Mouse (Mus musculus) lung, postnatal 25 days (tissue): ENCODE results near the gene Lmo3.

ENCODE experiments used
- DNase-seq: peaks from one replicate; pipeline ENCODE4 v3.0.0; 2022; ENCODE audit warnings: low spot score

Gene Lmo3

DNA sequence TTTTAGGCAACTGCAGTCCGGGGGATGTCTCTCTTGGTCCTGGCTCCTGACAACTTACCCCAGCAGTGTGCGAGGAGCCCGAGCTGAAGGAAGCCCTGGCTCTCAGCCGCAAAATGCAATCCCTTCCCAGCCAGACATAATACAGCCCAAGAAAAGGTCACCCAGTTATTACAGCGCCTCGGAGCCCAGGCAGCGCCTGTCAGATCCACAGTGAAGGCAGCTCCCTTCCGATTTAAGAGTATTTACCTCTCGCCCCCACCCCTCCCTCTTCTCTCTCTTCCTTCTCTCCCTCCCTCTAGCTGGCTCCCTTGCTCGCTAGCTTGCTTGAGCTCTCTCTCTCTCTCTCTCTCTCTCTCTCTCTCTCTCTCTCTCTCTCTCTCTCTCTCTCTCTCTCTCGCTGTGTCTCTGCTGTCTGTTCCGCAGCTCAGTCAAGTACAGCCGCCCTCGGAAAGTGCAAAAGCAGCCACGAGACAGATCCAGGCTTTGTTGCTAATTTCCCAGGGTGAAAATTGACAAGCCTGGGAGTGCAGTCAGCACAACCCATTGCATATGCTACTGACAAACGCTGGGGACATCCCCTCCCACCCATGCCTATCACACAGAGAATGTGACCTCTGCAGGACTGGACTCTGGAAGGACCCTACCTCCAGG, 159.0 kb downstream of the Lmo3 start:
- DNase-seq = no peak

DNA sequence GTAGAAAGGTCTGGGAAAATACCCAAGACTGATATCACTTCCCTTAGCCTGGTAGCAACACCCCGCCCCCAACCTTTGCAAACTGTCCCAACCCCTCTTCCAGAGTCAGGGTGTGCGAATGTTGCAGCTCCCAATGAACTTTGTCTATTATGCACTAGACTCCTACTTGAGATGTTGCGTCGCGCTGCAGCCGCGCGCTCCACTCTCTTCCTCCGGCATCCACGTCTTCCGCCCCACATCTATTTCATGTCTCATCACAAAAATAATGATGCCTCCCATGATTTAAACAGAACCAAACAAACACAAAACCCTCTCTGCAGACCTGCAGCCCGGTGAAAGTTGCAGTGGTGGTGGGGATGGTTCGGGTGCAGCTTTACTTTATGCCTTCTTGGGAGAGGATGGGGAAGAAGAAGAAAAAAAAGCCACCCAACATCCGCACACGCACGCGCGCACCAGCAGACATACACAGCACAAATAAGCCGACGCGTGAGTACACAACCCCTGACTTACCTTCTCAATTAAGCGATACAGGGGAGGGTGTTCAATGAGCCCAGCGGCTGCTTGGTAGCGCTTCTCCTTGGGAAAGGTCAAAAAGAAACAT, 159.7 kb downstream of the Lmo3 start:
- DNase-seq = no peak

DNA sequence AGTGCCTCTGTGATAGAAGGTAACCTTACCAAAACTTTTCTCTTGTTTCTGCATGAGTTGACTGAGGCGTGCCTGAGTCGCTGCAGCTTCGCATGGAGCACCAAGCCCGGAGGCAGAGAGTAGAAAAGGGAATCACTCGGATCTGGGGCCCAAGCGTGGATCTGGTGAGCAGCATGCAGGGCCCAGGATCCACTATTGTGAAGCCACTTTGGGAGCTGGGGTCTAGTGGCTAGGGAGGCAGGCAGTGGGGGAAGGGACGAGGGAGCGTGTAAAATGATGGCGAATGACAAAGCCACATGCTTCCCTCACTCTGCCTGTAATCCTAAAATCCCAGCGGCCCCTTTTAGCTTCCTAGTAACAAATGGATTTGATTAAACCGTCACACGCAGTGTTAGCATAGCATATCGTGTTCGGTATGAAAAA, 160.6 kb downstream of the Lmo3 start:
- no peak for DNase-seq

DNA sequence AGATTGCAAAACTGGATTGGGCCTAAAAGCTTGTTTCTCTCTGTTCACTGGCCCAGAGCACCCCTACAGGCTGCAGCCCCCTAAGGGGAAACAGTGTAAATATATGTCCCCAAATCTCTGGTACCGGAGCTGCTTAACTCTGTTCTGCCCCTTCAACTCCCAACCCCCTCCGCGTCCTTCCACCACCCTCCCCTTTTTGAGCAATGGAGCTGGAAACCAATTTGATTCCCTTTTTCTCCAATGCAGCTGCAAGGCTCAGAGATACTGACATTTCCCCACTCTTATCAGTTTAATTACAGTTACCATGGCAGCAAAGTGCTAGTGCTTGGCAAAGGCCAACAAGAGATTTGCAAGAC, 161.3 kb downstream of the Lmo3 start:
- no peak for DNase-seq

DNA sequence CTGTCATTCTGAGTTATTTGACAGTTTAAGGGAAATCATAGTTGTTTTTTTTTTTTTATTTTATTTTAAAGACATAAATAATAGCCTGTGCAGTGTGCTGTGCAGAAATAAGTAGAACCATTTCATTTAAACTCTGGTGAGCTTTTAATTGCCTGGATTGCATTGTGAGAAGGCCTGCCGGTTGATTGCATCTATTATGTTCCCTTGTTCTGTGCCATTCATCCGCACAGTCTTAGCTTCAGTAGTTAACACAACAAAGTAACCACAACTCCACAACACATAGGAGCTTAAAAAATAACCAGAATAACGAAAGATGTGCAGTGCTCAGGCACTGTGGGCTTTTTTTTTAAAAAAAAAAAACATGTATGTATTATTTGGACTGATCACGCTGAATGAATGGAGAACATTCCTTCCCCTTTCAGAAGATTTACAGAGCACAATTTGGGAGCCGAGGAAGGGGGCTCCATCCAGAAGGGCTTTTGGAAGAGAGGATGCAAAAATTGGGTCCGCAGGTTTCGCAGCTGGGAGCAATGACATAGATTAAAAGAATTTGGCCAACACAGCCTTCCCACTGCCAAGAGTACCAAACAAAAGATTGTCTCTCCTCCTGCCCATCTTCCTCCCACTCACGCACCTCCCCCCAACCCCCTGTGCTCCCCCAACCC, 161.8 kb downstream of the Lmo3 start:
- no peak for DNase-seq

DNA sequence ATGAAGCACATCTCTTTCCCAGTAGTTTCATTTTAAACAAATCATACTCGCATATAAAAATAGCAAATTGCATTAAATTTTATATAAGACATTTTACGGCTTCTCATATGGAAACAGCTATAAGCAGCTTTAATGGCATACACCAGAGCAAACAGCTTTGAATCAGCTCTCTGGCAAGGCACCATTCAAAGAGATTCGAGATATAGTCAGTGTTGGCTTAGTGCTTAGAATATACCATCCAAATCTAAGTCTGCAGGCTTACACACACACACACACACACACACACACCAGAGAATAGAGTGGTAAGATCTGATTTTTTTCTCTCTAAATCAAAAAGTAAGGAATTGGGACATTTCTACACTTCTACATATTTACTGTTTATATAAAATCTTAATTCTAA, 169.7 kb downstream of the Lmo3 start:
- DNase-seq = no peak

DNA sequence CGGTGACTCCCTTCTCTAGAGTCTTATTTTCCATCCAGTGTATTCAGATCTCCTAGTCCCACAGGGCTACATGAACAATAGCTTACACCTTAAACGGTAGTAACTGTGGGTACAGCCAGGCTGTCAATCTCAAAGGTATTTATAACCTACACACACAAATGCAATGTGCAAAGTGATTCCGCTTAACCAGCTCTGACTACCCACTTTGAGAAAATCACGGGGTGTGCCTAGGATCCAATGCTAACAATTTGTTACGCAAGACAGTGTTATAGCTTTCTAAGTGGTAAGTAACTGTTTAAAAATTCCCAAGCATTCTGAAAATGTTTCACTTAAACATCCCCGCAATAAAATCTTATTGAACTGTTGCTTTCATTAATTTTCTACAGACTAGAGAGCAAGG, 179.7 kb downstream of the Lmo3 start:
- DNase-seq = no peak

DNA sequence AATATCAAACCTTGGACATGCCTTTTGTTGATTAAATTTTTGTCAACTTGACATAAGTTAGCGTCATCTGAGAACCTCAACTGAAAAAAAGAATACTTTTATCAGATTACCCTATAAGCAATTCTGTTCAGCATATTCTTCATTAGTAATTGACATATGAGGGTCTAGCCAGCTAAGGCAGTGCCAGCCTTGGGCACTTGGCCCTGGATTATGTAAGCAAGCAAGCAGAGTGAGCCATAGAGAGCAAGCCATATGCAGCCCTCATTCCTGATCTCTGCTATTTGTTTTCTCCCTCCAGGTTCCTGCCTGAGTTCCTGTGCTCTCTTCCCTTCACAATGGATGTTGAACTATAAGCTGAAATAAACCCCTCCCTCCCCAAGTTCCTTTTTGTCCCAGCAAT, 182.9 kb downstream of the Lmo3 start:
- no peak for DNase-seq

DNA sequence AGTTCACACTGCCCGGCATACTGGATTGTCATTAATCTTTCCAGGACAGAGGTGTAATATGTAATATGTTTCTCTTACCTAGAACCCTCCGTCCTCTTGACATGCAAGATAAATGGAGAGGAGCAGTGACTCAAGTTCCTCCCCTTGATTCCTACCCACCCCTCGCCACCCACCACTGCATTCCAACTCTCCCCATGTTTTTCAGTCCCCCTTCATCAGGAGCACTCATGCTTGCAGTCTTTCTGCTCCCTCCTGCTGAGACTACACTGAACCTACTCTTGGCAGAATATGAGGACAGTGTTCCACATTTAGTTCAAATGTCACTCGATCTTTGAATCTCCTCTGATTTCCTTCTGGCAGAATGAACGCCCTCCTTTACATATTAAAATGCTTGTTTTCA, 190.7 kb downstream of the Lmo3 start:
- DNase-seq = no peak

DNA sequence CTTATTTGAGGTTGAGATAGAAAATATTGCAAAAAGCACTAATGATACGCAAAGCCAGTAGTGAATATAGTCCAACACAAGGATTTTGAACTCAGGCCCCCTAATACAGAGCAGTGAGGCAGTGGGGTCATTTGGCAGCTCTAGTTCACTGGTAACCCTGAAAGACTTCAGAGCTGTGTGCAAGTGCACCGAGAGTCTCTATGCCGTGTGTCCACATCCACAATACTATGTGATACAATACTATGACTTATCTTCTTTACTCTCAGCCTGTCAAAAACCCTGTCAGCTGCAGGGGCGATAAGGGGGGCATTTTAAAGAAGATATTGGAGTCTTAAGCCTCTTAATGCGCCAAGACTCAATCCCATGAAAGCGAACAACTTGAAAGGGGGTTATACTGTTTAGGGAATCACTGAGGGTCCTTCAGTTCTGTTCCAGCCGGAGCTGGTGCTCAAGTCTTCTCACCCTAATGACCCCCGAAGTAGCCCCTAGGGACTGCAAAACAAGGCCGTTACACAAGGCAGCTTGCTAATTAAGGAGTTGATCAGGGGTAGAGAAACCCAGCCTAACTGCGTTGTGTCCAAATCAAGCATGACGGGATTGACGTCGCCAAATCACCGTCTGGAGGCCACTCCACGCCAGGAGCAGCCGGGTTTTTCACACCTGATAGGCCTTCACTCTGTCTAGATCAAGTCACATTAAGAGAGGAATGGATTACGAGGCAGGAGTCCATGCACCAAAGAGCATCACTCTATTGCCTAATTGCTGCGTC, 193.4 kb downstream of the Lmo3 start:
- no peak for DNase-seq

DNA sequence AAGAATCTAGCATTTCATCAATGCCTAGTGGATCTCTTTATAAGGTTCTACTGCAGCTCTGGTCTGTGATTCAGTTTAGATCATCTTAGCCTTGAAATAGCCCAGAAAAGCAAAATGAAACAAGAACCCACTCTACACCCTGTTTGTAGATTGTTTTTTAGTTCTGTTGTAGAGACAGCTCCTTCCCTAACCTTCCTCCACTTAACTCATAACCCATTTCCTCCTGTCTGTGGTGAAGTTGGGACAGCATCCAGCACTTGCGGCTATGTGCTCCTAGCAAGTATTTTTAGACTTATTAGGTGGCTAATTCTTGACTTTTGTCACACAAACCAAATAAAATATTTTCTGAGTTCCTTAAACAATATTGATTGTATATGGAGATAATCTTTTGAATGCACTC, 198.6 kb downstream of the Lmo3 start:
- DNase-seq = no peak

DNA sequence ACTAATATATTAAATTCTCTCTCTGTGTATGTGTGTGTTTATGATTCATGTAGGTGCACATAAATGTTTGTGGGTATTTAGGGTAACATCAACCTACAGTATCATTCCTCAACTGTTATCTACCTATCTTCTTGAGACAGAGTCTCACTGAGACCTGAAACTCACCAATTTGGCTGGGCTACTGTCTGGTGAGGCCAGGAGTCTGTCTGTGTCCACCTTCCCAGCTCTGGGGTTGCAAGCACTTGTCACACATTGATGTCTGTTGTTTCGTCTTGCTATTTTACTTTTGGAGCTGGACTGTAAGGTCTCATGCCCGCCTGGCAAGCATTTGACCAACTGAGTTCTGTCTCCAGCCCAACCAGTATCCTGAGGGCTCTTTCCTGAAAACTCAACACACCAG, 210.6 kb downstream of the Lmo3 start:
- DNase-seq = no peak

DNA sequence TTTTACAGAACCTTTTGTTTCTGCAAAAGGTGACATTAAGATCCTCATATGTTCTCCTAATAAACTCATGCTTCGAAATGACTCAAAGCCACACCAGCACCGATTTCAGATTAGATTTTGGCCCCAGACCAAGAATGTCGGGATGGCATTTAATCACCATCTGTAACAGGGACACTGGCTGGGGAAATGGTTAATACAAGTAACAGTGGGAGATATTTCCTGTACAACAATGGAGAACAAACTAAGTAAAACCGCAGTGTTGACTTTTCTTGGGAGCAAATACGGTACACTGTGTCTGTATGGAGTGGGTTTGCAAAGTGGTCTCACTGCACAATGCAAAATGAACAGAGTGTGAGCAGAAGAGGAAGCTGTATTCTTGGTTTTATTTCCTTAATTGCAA, 217.7 kb downstream of the Lmo3 start:
- peak; percentile 1 for DNase-seq

DNA sequence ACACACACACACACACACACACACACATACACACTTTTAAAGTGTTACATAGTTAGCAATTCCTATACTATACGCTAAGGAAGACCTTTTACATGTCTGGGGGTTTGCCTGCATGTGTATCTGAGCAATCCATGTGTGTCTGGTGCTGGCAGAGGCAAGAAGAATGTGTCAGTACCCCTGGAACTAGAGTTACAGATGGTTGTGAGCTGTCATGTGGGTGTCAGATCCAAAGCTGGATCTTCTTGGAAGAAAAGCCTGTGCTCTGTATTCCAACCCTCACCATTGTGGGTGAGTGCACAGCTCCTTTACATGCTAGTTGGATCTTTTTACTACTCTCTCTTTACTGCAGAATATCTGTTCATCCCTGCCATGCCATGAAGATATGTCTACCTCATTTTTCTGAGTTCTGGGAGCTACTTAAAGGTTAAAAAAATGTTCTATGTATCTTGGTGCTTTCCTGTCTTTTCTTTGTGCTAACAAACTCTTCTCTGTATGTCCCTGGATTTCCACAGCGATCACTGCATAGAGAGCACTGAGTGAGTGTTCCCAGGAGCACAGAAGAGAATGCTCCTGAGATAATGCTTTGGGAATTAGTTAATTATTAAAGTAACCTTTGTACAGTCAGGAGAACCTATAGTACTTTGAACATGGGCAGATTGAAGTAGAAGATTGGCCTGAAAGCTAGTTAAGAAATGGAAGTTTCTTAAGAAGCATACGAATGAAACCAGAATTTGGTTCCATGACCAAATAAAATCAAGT, 231.0 kb downstream of the Lmo3 start:
- no peak for DNase-seq

DNA sequence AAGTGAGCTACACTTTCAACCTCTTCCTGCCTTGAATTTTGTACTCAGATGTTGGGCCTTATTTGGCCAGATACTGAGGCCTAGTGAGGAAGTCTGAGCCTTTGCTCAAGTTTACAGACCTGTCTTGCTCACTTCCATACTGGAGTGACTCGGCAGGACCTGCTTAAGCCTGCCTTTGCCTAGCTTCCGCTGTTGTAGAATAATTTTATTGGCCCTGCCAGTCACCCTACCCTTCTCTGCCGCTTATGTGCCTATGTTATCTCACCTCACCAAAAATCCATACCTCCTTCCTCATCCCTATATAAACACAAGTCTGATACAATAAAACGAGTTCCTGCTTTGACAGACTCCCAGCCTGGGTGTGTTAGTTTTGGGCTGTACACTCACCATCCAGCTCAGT, 235.2 kb downstream of the Lmo3 start:
- no peak for DNase-seq

DNA sequence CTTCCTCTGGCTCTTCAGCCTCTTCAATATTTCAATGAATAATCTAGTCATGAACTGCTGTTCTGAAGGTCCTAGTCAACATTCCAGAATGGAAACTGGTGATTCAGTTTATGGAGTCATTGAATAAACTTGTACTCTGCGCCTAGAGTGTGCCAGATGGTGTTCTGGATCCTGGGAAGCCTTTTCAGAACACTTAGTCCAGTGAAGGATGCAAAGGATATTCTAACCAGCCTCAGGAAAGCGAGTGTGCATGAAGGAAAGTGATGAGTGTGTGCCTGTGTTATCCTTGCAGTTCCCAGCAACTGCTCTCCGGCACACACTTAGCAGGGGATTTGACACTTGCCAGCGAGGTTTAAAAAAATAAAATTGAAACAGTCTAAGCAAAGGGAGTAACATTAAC, 245.9 kb downstream of the Lmo3 start:
- DNase-seq = no peak

DNA sequence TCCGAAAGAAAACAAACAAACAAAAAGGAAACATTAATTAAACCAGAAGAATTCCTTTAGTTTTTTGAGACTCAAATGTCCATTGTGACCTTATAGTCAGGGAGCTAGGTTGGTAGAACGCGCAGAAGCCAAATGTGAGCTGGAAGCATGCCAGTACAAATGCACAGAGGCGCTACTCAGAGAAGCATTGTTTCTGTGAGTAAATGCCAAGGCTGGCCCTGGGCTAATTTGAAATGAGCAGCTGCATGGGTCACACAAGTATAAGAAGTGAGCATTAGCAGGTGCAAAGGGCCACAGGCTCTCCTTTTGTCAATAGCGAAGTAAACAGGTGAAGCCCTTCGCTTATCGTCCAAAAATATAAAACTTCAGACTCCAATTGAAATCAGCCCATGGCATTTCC, 247.8 kb downstream of the Lmo3 start:
- no peak for DNase-seq

DNA sequence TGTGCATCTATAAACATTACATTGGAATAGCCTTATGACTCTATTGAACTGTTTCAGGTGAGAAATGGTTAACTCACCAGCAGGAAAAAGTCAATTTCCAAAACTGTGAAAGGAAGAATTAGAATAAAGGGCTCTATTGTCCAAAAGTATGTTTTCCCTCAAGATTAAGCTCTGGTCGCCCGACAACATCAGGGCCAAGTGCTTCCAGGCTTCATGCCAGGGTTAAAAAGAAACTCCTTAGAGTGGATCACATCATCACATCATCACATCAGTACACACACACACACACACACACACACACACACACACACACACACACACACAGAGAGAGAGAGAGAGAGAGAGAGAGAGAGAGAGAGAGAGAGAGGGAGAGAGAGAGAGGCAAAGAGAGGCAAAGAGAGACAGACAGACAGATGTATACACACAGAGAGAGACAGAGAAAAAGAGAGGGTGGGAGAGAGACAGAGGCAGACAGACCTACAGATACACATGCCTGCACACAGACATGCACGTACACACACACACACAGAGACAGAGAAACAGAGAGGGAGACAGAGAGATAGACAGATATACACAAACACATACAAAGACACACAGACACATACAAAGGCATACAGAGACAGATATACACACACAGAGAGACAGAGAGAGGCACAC, 255.9 kb downstream of the Lmo3 start:
- DNase-seq = no peak

DNA sequence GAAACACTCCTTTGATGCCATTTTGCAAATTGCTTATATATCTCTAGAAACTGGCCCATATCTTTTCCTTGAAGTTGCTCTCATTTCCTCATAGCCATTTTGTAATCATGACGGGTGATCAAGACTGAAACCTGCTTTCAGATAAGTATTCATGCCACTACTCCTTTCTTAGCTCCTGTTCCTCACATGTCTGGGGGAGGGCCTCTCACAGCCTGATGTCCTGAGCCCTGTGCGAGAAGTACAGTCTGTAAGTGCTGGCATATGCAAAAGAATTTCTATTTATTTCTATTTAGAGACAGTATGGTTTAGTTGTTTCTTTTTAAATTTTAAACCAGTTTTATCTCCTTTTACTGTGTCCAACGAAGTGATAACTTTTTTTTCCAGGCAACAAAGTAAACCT, 256.6 kb downstream of the Lmo3 start:
- DNase-seq = no peak

DNA sequence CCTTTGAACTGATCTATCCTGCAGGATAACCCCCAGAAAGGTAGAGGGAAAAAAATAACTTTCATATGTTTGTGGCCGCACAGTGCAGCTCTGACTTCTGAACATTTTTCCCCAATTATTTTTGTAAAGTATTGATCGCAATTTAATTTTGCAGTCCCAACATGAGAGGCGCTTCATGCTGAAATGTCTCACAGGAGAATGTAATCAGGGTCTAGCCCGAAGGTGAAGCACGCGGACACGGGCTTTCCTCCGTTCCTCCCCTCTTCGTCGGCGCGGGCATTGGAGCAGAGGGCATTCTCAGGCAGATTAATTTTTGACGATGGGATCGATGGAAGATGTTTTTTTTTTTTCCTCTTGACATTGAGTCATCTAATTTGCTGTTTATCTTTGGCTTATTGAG, 258.4 kb downstream of the Lmo3 start:
- no peak for DNase-seq

DNA sequence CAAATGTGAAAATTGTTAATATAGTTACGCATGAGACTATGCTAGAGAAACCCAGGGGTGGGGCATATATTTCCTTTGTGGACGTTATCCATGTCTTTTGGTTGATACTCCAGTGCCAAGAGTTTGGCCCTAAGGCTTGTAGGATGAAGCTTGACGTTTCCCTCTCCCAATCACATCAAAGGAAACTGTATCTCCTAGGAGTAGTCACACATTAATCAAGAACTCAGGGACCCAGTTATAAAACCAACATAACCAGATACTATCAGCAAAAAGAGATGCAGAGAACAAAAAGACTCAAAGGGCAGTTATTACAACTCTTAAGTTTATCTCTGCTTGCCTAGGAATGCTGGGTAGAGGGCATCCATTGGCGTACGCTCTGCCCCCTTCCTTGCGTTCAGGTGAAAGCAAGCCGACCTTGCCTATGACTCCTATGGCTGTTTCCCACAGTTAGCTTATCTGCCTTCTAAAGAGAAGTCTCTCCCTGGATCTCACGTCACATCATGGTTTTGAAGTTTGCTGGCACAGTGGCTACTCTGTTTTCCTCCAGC, 261.5 kb downstream of the Lmo3 start:
- no peak for DNase-seq
